Mouse (Mus musculus): ENCODE results near the gene Dll1. TPM values are rescaled to one million over a fixed set of nuclear protein-coding genes. Genes with fewer than 3 reads are reported as not detected.
A peak's percentile ranks its signal among the peaks of the same experiment; 100 is the strongest.

Gene Dll1
- polyA plus RNA-seq, 1 experiment from 2014 or later = 6.6 TPM

DNA sequence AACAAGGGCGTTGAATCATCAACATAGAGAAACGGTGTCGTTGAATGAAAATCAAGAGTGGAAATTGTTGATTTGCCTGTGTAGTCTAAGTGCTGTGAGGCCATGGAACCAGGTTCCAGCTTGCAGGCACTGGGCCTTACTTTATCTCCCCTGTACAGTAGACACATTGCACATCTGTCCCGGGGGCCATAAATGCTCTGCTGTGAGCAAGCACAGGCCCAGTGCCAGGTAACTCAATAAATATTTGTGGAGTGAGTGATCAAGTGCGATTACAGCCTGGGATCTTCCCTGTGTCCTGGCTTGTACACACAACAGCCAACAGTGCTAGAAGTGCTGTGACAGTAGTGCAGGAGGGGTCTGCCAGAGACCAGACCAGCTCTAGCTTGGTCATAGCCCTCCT, 20.1 kb downstream of the Dll1 start:
- H3K27ac ChIP-seq (replicated peaks) = no peak overlapping the region
- ATAC-seq (ENCODE audit: extremely low read depth, insufficient number of reproducible peaks, low FRiP score, low TSS enrichment) = no peak
- H3K4me2 ChIP-seq = no peak overlapping the region
- no peak overlapping the region for H3K4me3 ChIP-seq
- 80% methylated on average over 5 of the region's 5 CpGs for WGBS
- H3K4me1 ChIP-seq = no peaks in the 10 kb centered on the region
- peaks cover 8% of the 10 kb centered on the region; the same call in 1 of the 2 replicates for H3K27me3 ChIP-seq (replicated peaks)
- no peaks in the 10 kb centered on the region for H3K9me3 ChIP-seq
- H3K9ac ChIP-seq = no peak overlapping the region
- H3K36me3 ChIP-seq = no peaks in the 10 kb centered on the region

DNA sequence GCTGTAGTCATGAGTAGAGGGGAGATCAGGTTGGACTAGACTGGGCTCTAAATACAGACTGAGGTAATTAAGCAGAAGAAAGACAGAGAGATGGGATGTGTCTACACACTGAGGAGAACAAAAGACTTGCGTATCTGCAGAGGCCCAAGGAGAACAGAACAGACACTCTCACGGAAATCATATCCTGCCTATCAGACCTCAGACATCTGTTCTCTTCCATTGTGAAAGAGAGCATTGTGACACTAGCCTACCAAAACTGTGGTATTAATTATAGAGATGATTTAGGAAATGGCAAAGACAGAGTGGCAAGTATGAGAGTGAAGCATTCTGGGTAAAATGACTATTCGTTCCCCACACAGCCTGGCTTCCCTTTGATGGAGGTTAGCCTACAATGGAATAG, 21.6 kb downstream of the Dll1 start:
- peaks cover 8% of the 10 kb centered on the region; the same call in 1 of the 2 replicates for H3K27me3 ChIP-seq (replicated peaks)
- H3K4me1 ChIP-seq = no peaks in the 10 kb centered on the region
- H3K4me3 ChIP-seq = no peak overlapping the region
- WGBS = 89% methylated on average over 3 of the region's 3 CpGs
- H3K9me3 ChIP-seq = no peaks in the 10 kb centered on the region
- no peak for ATAC-seq (ENCODE audit: extremely low read depth, insufficient number of reproducible peaks, low FRiP score, low TSS enrichment)
- no peak overlapping the region for H3K27ac ChIP-seq (replicated peaks)
- H3K9ac ChIP-seq = no peak overlapping the region
- H3K36me3 ChIP-seq = no peaks in the 10 kb centered on the region
- H3K4me2 ChIP-seq = no peak overlapping the region

DNA sequence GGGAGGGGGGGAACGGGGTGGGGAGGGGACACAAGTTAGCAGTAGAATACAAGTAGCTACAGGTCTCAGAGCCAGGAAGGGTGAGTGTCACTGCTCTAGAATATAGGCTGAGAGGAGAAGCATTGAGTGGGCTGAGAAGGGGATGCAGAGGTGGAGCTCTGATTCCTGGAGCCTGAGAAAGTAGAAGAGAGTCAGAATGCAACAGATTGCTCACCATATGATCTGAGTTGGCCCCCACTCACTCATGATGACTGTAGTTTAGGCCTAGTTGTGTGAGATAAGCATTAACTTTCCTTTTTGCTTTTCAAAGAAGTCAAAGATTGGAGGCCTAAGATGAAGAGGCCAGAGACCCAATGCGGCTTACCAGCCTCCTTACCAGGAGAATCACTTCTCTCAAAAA, 22.7 kb downstream of the Dll1 start:
- H3K36me3 ChIP-seq = no peaks in the 10 kb centered on the region
- no peaks in the 10 kb centered on the region for H3K9me3 ChIP-seq
- H3K9ac ChIP-seq = no peak overlapping the region
- ATAC-seq (ENCODE audit: extremely low read depth, insufficient number of reproducible peaks, low FRiP score, low TSS enrichment) = no peak
- no peaks in the 10 kb centered on the region for H3K4me1 ChIP-seq
- H3K27me3 ChIP-seq (replicated peaks) = peaks cover 4% of the 10 kb centered on the region; the same call in 1 of the 2 replicates
- no peak overlapping the region for H3K4me3 ChIP-seq
- no peak overlapping the region for H3K27ac ChIP-seq (replicated peaks)
- H3K4me2 ChIP-seq = no peak overlapping the region
- 77% methylated on average over 2 of the region's 2 CpGs for WGBS

DNA sequence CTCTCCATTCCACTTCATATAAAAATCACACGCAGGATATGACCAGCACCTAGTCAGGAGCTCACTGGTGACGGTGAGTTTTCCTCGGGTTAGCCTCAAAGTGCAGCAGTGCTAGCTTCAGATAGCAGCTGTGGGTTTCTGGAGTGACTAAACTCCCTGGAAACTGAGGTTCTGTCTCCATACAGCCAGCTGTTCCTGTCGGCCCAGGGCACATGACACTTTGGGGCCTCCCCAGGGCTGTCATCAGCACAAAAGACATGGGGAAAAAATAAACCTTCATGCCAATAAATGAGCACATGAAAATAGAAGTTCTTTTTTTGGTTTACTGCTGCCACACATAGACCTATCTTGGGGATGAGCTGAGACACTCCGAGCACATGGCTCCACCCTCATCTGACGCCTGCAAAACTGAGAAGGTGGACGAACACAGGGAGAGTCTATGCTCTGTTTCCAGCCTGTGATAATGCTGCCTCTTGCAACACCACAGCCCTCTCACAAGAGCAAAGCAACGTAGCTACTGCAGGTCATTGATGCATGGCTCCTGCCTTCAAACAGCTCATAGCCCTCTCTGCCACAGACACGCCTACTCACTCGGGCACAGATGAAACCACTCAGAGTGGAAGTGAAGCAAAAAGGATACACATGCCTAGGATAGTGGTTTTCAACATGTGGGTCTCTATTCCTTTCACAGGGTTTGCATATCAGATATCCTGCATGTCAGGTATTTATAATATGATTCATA, 23.6 kb downstream of the Dll1 start:
- WGBS = 48% methylated on average over 10 of the region's 10 CpGs
- no peak overlapping the region for H3K4me3 ChIP-seq

DNA sequence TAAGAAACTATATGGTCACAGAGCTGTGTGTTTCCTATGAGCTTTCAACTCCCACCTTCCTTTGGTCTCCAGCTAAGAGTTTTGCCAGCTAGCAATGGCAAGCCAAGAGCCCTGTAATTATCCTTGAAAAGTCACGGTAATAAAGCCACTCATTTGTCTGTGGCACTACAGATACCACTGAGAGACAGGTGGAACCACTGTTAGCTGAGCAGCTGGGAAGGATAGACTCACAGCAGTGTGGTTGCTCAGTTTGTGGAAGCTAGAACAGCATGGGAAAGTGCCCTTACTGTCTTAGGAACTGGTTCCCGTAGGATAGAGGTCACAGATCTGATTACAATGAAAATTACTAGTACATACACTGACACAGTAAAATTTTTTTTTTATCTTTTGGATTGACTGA, 26.5 kb downstream of the Dll1 start:
- Histone ChIP-seq H3K4me2 (no peak overlapping the region), H3K36me3 (no peaks in the 10 kb centered on the region), H3K27ac (replicated peaks) (no peak overlapping the region), H3K9me3 (no peaks in the 10 kb centered on the region), H3K4me3 (no peak overlapping the region), H3K9ac (no peak overlapping the region), H3K27me3 (replicated peaks) (no peaks in the 10 kb centered on the region), H3K4me1 (no peaks in the 10 kb centered on the region)
- no peak for ATAC-seq (ENCODE audit: extremely low read depth, insufficient number of reproducible peaks, low FRiP score, low TSS enrichment)
- WGBS = 65% methylated on average over 2 of the region's 2 CpGs

More for the DNA sequence above, 23.6 kb downstream of the Dll1 start:
- Histone ChIP-seq H3K27me3 (replicated peaks) (no peaks in the 10 kb centered on the region; the same call in 1 of the 2 replicates), H3K27ac (replicated peaks) (no peak overlapping the region), H3K4me2 (no peak overlapping the region), H3K36me3 (no peaks in the 10 kb centered on the region), H3K9me3 (no peaks in the 10 kb centered on the region), H3K4me1 (no peaks in the 10 kb centered on the region), H3K9ac (no peak overlapping the region)
- no peak for ATAC-seq (ENCODE audit: extremely low read depth, insufficient number of reproducible peaks, low FRiP score, low TSS enrichment)

DNA sequence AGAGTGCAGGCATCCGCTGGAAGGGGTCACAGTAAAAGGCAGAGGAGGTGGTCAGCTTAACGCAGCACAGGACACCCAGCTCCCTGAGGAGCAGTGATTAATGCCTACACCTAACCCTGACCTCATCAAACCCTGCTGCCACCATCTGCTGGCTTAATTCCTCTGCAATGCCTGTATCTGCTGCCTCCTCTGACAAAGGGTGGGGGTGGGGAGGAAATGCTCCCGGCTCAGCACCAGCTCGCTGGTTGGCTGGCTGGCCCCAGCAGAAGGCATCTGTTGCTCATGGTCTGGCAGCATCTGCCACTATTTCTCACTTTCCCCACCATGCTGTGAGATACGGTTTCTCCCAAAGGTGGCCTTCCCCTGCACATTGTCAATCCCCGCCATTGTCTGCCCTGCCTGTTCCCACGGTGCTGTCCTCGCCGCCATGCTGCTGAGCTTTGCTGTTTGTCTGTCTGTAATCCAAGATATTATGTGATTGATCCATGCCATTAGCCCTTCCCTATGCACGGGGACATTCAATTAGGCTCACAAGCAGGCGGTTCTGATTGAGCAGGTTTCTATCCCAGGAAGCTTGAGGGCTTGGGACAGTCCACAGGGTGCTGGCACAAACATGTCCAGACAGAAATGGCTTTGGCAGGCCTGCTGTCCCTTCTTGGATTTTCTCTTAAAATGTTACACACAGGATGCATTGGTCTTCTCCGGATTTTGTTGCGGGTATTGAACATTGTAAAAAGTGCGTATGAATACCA, 33.4 kb downstream of the Dll1 start:
- Histone ChIP-seq H3K4me2 (peak overlapping the region; percentile 53), H3K4me3 (no peak overlapping the region; the same call in 1 of the 2 replicates), H3K27me3 (replicated peaks) (no peaks in the 10 kb centered on the region), H3K9ac (no peak overlapping the region), H3K36me3 (no peaks in the 10 kb centered on the region), H3K9me3 (no peaks in the 10 kb centered on the region), H3K4me1 (peaks cover 7% of the 10 kb centered on the region; the same call in 1 of the 2 replicates), H3K27ac (replicated peaks) (no peak overlapping the region)
- ATAC-seq (ENCODE audit: extremely low read depth, insufficient number of reproducible peaks, low FRiP score, low TSS enrichment) = no peak
- WGBS = 31% methylated on average over 14 of the region's 14 CpGs

DNA sequence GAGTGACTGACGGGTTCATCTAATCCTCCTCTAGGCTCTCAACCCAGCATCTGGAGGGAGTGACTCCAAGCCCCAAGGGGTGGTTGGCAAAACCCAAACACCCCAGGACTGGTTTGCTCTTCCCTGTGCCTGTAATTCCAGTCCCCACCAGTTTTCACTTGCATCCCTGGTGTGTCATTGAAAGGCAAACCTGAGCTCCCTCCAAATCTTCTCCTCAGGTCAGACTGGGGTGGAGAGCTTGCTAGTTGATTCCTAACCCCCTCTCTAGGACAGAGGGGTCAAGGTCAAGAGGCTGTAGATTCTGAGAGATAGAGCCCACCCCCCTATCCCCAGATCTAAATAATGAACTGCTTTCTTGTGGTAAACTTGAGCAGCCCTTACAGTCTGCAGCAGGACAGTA, 38.8 kb downstream of the Dll1 start:
- 82% methylated on average over 1 of the region's 1 CpGs for WGBS
- Histone ChIP-seq H3K4me3 (no peak overlapping the region), H3K36me3 (no peaks in the 10 kb centered on the region), H3K9me3 (no peaks in the 10 kb centered on the region), H3K27me3 (replicated peaks) (no peaks in the 10 kb centered on the region), H3K9ac (no peak overlapping the region), H3K27ac (replicated peaks) (no peak overlapping the region), H3K4me1 (peaks cover 3% of the 10 kb centered on the region; the same call in 1 of the 2 replicates), H3K4me2 (no peak overlapping the region)
- no peak for ATAC-seq (ENCODE audit: extremely low read depth, insufficient number of reproducible peaks, low FRiP score, low TSS enrichment)

DNA sequence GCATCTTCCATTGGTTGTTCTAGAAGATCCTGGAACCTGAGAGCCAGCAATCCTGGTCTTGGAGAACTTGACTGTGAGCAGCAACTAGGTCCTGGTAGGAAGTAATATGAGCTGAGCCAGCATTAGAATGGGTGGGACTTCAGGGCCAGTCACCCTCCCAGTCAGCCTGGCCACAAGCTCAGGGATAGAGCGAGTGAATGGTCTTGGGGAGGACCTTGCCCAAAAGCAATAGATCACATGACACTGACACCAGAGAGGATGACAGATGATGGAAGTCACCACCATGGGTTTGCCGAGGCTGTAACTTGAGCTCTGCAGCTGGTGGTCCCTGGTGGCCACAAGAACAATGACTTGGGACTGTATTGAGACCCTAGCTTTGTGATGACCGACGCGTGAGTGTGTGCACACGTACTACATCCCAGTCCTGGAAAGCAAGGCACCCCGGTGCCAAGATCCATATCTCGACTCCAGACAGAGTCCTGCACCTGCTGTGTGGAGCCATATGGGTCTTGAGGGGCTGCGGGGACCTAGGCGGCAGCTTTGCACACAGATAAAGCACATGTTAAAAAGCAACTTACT, 46.8 kb downstream of the Dll1 start:
- Histone ChIP-seq H3K9ac (no peak overlapping the region), H3K9me3 (no peaks in the 10 kb centered on the region), H3K27ac (replicated peaks) (no peak overlapping the region), H3K4me3 (no peak overlapping the region), H3K4me2 (no peak overlapping the region), H3K36me3 (no peaks in the 10 kb centered on the region), H3K4me1 (no peaks in the 10 kb centered on the region), H3K27me3 (replicated peaks) (peaks cover 10% of the 10 kb centered on the region; the same call in 1 of the 2 replicates)
- ATAC-seq (ENCODE audit: extremely low read depth, insufficient number of reproducible peaks, low FRiP score, low TSS enrichment) = no peak
- 74% methylated on average over 10 of the region's 10 CpGs for WGBS

DNA sequence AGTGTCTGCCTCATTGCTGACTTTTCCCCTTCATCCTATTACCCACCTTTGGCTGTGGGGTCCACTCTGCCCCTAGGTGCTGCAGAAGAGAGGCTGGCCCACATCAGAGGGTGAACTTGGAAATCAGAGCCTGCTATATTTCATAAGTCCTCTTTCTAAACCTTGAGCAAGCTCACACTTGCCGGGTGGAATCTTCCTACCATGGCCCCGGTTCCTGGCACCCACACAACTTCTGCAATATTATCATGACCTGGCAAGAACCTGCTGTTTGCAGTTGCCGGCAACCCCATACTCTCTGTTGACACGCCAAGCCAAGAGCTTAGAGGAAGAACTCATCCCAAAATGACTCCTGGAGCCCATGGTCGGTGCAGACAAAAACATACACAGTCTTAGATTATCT, 49.6 kb downstream of the Dll1 start:
- Histone ChIP-seq H3K4me1 (peaks cover 6% of the 10 kb centered on the region), H3K9ac (no peak overlapping the region), H3K4me2 (no peak overlapping the region), H3K9me3 (no peaks in the 10 kb centered on the region), H3K27me3 (replicated peaks) (peaks cover 10% of the 10 kb centered on the region; the same call in 1 of the 2 replicates), H3K4me3 (no peak overlapping the region), H3K27ac (replicated peaks) (no peak overlapping the region), H3K36me3 (no peaks in the 10 kb centered on the region)
- WGBS = 73% methylated on average over 5 of the region's 5 CpGs
- ATAC-seq (ENCODE audit: extremely low read depth, insufficient number of reproducible peaks, low FRiP score, low TSS enrichment) = no peak

DNA sequence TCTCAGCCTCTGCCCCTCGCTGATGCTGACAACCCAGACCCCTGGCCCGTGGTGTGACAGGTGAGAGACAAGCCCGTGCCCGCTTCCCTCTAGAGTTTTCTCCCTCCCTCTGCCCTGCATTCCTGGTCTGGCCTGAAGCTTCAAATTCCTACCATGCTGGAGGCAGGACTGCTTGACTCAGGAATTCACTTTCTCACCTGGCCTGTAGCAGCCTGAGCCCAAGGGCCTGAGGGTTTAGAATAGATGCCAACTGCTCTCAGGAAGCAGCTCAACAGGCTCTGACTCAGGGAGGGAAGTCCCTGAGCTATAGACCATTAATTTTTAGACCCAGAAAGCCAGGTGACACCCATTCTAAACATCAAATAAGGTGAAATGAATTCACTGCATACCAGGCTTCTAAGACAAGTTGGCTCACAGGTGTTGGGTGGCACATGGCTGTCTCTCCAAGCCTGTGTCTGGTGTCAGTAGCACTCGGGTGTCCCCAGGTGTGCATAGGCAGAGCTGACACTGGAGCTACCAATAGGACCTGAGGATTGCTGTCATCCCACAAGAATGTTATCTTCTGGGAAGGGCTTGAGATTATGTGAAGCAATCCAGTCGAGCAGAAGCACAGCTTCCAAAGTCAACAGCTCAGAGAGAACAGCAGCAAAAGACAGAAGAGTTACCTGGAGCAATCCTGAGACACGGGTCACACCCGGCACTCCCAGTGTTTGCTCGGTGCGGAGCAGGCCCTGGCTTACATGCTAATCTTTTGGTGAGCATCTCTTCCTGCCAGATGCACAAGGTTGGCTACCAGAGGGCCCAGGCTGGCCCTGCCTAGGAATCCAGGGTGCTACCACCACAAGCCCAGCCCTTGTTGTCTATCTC, 50.5 kb downstream of the Dll1 start:
- peaks cover 6% of the 10 kb centered on the region for H3K4me1 ChIP-seq
- no peaks in the 10 kb centered on the region for H3K36me3 ChIP-seq
- 63% methylated on average over 10 of the region's 10 CpGs for WGBS
- H3K4me2 ChIP-seq = no peak overlapping the region
- H3K27ac ChIP-seq (replicated peaks) = no peak overlapping the region
- no peak for ATAC-seq (ENCODE audit: extremely low read depth, insufficient number of reproducible peaks, low FRiP score, low TSS enrichment)
- no peaks in the 10 kb centered on the region for H3K9me3 ChIP-seq
- no peak overlapping the region for H3K4me3 ChIP-seq
- H3K27me3 ChIP-seq (replicated peaks) = peaks cover 10% of the 10 kb centered on the region; the same call in 1 of the 2 replicates
- H3K9ac ChIP-seq = no peak overlapping the region
